Mouse (Mus musculus): Measurements from ENCODE around the gene Tbc1d10c.

Gene Tbc1d10c

DNA sequence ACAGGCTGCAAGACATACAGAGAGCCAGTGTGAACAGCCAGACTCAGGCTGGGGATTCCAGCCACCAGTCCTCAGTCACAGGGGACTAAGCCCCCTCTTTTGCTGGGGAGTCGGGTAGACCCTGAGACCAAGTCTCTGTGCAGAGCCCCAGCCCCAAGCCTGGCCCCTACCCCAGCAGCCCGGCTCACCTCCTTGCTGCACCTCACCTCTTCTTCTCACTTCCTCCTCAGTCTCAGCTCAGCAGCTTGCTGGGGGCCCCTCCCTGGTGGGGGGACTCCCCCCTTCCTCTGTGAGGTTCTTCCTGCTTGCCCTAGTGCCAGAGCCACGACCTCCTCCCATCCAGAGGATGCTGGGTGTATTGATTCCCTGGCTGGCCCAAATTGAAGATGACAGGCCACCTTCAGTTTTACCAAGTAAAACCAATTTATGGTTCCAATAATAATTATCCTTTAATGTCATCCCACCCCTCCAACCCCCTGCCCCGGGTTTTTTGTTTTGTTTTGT is at the start of gene Tbc1d10c:
Gene Tbc1d10c, minus strand, starts transcription at position 454 of the 504 bp plus-strand sequence.
- DNase-seq, result no peak

DNA sequence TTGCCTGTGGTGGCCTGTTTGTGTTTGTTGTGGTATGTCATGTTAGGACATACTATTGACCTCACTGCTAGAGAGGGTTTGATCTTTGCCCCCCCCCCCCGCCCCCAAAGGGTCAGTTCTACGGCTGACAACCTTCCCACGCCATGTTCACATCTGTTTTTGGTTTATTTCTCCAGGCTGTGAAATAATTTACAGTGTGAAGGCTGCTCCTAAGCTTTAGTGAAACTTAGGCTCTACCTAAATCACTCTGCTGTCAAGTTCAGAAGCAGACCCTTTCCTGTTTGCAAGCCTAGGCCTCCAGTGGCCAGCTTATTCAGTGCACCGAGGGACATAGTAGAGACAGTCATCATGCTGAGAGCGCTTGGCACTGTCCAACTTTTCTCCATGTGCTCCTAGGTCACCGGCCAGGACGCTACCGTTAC is 49.2 kb upstream of the Tbc1d10c start:
- DNase-seq, result no peak

DNA sequence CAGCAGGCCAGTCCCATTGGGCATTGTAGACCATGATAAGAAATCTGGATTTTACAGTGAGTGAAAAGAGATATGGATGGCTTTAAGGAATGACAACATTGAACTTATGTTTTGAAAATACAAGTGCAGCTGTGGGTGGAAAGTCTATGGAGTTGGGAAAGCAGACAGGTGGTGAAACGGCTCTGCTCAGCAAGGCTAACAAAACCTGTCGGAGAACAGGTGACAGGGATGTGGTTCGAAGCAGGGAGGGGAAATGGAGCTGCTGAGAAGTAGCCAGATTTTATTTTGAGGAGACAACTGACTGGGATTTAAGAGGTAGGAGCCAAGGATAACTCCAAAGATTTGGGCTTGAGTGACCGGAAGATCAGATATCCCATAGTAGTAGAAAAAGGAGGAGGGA is 43.5 kb upstream of the Tbc1d10c start:
- DNase-seq, result no peak

DNA sequence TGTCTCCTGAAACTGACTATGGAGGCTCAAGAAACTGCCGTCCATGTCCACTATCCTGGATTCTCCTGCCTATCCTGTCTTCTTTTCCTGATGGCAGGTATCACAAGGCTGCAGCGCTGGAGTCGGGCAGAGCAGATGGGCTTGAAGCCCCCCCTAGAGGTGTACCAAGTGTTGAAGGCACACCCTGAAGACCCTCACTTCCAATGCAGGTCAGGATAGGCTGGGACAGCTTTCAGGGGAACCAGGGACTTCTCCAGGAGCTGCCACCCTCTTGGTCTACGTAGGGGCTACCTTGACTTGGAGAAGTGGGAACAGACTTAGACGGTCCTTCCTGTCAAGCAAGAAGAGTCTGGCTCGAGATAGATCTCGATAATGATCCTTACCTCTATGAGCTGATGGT is 41.6 kb upstream of the Tbc1d10c start:
- DNase-seq, result no peak

DNA sequence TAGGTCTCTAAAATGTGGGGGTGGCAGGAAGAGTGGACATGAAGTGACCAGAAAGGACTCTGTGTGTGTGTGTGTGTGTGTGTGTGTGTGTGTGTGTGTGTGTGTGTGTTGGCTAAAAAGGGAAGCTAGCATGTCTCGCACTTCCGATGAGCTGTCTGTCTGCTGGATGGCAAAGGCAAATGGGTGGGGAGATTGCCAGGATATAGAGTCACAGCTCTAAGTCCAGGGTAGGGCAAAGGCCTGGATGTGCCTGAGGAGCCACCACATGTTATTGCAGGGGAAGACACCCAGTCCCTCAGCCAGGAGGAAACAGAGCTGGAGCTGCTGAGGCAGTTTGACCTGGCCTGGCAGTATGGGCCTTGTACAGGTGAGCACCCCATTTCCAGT is 41.1 kb upstream of the Tbc1d10c start:
- DNase-seq, result no peak

DNA sequence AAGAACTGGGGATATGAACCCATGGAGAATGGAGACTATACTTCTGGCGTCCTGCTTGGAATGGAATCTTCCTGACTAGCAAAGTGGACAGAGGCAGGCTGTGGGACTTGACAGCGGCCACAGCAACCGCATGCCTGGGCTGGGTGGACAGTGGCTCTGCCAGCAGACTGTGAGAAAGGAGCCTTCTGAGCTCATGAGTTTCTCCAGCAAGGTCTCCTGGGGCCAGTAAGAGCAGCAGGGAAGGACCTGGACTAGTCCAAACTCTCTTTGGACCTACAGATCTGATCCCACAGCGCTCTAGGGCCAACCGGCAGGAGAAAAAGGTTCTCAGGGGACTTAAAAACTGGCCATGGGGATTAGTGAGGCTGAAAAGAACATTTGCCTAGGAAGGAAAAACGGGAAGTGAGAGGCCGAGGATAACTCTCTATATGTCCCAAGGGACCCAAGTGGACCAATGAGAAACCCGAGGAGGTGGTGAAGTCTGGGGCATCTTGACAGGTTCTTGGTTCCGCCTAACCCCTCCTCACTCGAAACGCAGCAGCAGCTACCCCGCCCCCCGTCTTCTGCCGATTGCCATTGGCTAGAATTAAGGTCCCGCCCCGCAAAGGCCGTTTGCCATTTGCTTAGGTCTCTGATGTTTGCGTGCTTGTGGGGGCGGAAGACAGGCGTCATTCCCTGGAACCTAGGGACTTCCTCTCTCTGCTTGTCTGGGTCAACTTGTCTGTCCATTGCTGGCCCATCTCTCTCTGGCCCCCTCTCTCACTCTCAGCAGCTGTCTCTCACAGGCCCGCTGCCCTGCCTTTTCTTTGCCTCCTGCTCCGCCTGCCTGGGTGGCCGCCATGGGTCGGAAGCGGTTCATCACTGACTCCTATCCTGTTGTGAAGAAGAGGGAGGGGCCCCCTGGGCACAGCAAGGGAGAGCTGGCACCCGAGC is 40.4 kb upstream of the Tbc1d10c start, which contains the start of gene Pold4:
Gene Pold4, plus strand, starts transcription at position 647 of the 933 bp plus-strand sequence.
- DNase-seq, result peak; percentile 98

DNA sequence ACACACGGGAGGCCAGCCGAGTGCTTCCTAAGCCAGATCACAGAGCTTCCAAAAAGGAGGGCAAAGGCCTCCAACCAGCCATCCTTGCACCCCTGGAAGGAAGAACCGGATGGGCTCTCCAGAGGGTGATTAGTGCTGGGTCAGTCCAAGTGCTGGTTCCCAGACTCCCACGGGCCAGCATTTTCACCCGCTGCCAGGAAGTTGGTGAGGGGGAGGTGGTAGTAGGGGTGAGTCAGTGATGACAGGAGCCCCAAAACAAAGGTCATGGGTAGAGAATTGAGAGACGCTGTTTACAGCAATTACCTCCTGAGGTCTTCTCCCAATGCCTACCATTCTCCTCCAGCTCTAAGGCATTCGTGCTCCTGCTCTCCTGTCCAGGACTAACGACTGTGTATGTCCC is 39.3 kb upstream of the Tbc1d10c start:
- DNase-seq, result peak; percentile 18

DNA sequence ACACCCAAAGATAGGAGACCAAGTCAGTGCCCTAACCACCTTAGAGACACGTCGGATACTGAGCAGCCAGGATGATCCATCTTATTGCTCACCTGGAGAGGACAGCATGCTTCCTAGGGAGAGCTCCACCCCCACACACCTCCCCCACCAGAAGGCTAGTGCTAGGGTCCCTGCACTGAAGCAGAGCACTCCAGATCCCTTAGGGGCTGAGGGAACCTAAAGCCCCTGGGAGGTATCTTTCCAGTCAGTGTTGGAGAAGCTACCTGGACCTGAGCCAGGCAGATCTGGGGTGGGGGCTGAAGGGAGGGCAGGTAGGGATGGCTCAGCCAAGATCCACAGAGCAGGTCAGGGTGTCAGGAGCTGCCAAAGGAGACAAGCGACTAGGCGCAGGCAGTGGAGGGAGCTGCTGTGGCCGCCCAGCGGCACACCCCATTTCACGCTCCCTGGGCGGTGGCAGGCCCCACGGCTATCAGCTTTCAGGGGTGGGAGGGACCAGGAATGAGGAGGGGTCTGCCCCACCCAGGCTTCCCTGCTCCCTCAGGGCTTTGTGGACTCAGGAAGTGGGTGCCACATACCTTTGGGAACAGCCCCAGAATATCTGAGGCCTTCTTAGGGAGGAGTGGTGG is 38.5 kb upstream of the Tbc1d10c start:
- no peak for DNase-seq

DNA sequence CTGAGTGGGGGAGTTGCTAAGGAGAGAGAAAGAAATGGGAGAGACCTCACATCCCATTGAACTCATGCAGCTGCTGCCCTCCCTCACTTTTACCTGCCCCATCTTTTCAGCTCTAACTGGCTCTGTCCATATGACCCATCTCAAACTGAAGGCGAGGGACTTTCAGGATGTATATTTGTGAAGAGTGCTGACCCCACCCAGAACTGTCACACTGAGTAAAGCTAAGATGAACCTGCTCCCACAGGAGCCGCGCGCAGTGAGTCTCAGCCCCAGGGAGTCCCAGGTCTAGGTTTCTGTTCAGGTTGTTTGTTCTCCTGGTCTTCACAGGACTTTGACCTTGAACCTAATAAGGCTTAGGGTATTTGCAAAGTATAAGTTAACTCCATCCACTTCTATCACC is 37.8 kb upstream of the Tbc1d10c start:
- DNase-seq, result no peak

DNA sequence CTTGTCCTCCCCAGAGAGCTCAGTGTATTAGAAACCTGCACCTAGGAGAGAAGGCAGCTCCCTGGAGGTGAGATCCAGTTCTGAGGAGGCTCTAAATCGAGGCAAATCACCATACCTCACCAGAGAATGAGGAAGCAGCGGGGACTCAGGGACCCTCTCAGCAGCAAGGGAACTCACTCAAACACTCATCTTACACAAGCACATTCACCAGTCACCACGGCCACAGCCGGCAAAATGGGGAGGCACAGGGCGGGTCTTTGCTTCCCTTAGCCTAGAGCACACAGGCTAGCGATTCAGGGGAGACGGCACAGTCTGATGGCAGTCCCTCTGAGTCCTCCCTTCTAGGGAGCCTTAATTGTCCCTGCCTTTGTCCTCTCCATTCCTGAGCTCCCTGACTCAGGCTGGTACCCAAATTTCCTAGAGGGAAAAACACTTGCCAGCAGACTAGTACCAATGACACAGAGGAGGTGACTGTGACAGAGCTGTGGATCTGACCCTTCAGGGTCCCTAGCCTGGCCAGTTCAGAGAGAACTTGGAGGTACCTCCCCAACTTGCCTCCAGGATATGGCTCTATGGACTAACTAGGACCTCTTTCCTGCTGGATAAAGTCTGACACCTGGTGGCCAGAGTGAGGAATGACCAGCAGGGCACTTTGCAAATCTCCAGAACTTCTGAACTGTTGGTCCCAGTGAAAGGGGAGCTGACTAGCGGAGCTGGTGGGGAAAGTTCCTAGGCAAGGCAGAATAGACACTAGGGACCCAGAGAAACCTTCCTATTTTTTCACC is 37.0 kb upstream of the Tbc1d10c start:
- peak; percentile 67 for DNase-seq

DNA sequence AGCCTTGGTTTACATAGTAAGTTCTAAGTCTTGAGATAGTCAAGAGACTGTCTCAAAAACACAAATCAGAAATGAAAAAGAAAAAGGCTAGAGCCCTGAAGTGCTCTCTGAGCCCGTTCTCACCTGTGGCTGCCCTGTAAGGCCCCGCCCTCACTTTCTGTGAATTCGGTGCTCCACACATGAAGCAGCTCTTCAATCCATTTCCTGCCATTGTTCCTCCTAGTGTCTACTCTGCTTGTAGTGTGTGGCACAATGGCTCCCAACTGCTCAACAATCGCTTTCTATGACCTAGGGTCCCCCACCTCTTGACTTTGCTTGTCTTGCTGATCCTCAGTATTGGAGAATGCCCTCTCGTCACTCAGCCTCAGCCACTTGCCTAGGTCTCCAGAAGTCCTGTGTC is 36.4 kb upstream of the Tbc1d10c start:
- no peak for DNase-seq

DNA sequence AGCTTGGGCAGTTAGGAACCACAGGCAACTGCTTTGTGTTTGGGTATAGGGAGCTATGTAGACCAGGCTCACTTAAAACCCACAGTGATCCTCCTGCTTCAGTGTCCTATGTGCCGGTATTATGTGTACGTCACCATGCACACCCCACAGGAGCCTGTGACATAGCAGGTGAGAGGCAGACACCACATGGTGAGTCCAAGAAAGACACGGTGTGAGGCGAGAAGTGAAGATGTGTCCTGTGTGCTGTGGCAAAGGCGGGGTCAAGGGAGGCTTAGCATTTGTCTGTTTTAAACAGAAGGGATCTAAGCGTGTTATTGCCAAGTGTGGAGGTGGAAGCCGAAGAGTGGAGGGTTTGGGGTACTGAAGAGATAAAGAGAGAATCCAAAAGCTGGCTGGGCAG is 35.7 kb upstream of the Tbc1d10c start:
- DNase-seq, result no peak

DNA sequence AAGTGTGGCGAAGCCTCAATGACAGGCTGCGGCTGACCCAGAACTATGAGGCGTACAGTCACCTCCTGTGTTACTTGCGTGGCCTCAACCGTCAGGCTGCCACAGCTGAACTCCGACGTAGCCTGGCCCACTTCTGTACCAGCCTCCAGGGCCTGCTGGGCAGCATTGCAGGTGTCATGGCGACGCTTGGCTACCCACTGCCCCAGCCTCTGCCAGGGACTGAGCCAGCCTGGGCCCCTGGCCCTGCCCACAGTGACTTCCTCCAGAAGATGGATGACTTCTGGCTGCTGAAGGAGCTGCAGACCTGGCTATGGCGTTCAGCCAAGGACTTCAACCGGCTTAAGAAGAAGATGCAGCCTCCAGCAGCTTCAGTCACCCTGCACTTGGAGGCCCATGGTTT is 31.1 kb upstream of the Tbc1d10c start:
- DNase-seq, result no peak

DNA sequence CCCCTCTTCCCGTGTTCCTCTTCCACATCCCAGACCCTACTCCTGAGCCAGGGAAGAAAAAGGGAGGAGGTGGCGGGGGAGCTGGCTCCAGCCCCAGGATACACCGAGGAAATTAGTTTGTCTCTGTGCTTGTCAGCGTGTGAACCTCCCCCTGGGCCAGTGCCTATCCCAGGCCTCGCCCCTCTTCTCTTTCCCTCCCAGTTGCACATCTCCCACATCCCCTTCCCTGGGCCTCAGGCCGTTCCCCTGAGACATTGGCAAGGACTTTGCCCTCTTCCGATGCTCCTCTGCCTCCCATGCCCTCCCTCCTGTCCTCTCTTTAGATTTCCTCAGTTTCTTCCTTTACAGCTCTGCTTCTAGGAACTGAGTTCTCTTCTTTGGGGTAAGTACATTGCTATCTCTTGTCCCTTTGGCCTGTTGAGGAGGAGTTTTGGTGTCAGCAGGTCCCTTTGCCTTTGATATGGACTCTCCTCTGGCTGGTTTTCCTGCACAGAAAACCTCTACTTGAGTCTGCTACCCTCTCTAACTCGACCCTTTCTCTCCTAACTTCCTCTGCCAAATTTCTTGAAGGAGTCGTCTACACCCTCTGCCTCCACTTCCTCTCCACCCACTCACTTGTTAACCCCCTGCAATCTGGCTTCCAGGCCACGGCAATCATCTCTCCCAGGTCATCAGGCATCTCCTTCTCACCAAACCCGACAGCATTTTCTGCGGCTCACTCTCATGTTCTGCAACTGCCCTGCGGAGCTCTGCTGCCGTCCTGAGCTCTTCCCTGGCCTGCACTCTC is 30.1 kb upstream of the Tbc1d10c start:
- DNase-seq, result no peak

DNA sequence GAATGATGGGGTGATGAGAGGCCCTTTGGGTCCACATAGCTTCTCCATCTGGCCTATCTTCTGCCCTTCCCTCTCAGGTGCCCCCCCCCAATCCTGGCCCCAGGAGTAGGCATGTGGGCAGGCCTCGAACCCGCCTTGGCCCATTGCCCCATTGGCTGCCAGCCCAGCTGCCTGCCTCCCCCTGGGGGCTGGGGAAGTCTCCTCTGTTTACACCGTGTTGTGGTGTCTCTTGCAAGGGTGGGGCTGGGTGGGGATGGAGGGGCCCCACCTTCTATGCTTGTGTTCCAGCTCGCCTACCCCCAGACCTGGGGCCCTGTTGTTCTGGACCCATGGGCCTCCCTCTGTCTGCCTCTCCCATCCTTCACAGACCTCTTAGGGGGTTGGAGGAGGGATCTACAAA is 29.3 kb upstream of the Tbc1d10c start:
- no peak for DNase-seq

DNA sequence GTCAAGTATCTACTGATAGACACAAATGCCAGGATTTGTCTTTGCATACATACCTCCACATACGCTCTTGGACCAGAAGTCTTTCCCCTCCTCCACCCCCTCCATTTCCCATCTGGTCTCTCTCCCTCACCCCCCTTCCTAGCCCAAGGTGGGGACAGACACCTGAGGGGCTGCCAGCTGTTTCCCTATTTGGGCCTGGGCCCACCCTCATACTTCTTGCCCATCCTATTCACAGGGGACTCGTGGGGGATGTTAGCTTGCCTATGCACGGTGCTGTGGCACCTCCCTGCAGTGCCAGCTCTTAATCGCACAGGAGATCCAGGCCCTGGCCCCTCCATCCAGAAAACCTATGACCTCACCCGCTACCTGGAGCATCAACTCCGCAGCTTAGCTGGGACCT is 28.9 kb upstream of the Tbc1d10c start:
- no peak for DNase-seq

DNA sequence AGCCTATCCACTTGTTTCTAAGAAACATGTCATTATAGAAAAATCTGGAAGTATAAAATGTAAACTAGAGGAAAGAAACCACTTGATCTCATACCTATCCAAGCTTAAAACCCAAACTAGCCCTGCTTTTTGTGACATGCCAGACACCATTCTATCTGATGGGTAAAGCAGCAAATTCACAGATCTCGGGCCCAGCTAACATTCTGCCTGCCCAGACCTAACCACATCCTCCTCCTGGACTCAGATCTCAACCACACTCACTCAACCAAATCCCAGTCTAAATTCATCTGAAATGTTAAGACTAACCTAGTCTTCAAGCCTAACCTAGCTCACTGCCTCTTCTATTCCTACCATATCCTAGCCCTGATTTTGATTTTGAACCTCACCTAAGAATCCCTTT is 27.7 kb upstream of the Tbc1d10c start:
- DNase-seq, result no peak

DNA sequence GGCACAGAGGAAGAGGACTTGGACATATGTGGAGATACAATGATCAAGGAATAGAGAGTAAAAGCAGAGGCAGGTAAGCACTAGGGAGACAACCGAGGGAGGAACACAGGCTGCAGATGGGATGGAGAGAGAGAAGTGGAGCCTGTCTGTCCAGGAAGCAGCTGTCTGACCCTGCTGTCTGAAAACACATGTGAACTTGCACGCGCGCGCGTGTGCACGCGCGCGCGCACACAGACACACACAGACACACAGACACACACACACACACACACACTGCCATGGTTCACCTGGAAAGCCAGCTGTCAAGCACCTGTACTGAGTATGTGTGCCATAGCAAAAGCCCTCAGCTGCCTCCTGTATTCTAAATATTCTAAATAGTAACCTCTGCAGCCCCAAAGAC is 27.2 kb upstream of the Tbc1d10c start:
- no peak for DNase-seq

DNA sequence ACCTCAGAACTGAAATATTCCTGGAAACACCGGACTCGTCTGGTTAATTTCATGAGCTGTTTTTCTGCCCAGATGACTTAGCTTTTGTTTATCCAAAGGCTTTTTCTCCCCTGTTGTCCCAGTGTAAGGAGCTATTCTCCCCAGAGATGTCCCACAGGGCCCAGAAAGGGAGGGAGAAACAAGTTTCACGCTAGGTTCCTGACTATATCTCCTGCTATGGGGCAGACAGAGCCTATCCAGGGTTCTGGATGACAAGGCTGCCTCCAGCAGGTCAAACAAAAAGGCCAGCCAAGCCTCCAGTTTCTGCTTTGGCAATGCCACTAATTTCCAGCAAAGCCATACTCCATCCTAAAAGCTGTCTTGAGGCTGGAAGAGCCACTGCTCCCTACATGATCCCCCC is 26.8 kb upstream of the Tbc1d10c start:
- DNase-seq, result no peak

DNA sequence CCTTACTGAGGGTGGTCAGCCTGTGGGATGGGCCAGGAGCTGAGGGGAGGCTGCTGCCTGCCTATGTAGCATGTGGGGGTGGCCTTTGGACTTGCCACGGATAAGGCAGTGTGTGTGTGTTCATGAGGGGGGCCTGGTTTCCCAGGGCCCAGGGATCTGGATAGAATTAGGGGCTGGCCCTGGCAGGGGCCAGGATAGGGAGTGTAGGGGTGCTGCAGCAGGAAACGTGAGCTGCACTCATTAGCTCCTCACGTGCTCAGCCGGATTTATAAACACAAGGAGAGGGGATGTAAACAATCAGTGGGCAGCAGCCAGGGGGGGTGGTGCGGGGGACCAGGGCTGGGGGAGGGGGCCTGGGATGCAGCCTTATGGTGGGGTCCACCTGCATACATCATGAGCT is 26.1 kb upstream of the Tbc1d10c start:
- DNase-seq, result no peak

DNA sequence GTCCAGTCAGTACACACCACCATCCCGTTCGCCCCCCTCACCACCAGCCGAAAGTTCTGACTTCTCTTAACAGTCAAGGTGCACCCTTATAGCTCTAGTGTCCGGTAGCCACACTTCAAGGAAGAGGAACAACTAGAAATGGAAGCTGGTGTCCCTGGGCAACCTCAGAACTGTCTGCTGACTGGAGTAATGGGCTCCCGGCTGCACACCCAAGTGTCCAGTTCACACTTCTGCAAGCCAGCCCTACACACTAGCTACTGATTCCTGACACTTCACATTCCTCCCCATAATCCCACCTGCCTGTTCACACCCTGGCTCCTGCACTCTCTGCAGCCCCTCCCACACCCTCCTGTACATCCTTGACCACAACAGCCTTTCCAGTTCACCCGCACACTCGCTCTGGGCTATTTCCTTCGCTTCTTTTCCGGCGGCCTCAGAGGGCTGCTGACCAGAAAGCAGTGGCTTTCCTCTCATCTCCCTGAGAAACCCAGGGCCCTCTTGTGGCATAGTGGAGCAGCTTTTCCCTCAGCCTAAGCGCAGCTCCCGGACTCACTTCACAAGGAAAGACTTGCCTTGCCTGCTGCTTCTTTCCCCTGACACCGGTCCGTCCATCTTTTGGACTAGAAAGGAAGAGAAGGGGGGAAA is 25.1 kb upstream of the Tbc1d10c start:
- DNase-seq, result no peak

DNA sequence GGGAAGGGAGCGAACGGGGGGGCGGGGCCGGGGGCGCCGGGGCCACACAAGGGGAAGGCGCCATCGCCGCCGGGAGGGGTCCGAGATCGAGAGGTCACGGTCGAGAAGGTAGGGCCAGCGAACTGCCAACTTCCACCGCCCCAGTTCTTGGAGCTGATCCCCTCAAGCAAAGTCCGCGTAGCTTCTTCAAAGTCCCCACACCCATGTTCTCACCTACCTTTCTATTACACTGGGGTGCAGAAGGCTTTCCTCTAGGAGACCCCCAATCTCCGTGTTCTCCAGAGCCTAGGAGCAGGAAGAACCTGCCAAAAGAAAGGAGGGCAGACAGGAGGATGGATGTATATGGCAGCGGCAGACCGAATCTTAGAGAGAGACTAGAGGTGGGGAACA is 24.4 kb upstream of the Tbc1d10c start:
- no peak for DNase-seq
